Mouse (Mus musculus): ENCODE data around the gene Klrb1c. TPM values are rescaled to one million over a fixed set of nuclear protein-coding genes. Genes with fewer than 3 reads are reported as not detected.
A peak's percentile ranks its signal among the peaks of the same experiment; 100 is the strongest.
"Not testable (repeated sequence)": the region's sequence is repeated elsewhere in the genome, so short reads cannot be mapped to it uniquely, and the experiment has no call there.

The Klrb1c gene
- polyA plus RNA-seq, 1 experiment from 2014 or later = 0.05 TPM

- Histone ChIP-seq H3K27ac (replicated peaks) (no peak overlapping the region), H3K9ac (no peak overlapping the region), H3K4me3 (replicated peaks) (no peak overlapping the region), H3K27me3 (no peaks in the 10 kb centered on the region), H3K9me3 (replicated peaks) (no peaks in the 10 kb centered on the region), H3K4me1 (0 out of 2 replicates have a peak, but pooled peaks cover 3% of the 10 kb centered on the region), H3K4me2 (replicated peaks) (no peak overlapping the region), H3K36me3 (no peaks in the 10 kb centered on the region)
- ATAC-seq (ENCODE audit: insufficient number of reproducible peaks, low FRiP score, low TSS enrichment, low read depth) = no peak
- 69% methylated on average over 3 of the region's 3 CpGs for WGBS
These were observed 18.0 kb upstream of the Klrb1c start for GRCm38 (mm10) chr6:128807021-128807420.

GRCm38 (mm10) chr6:128804823-128805640 lies 16.0 kb upstream of the Klrb1c start:
- not testable (repeated sequence) for H3K4me3 ChIP-seq (replicated peaks); H3K27me3 ChIP-seq; H3K9ac ChIP-seq; H3K4me1 ChIP-seq; H3K9me3 ChIP-seq (replicated peaks); H3K36me3 ChIP-seq; H3K27ac ChIP-seq (replicated peaks); ATAC-seq (ENCODE audit: insufficient number of reproducible peaks, low FRiP score, low TSS enrichment, low read depth); H3K4me2 ChIP-seq (replicated peaks)
- 66% methylated on average over 7 of the region's 7 CpGs for WGBS

- H3K27me3 ChIP-seq = no peaks in the 10 kb centered on the region
- no peaks in the 10 kb centered on the region for H3K36me3 ChIP-seq
- 0 out of 2 replicates have a peak overlapping the region, but pooled peaks have one; percentile 26 for H3K9ac ChIP-seq
- H3K4me3 ChIP-seq (replicated peaks) = peak overlapping the region; percentile 51
- H3K4me1 ChIP-seq = peaks cover 10% of the 10 kb centered on the region
- no peaks in the 10 kb centered on the region for H3K9me3 ChIP-seq (replicated peaks)
- H3K27ac ChIP-seq (replicated peaks) = peak overlapping the region; percentile 84; the same call in 1 of the 2 replicates
- WGBS = 7% methylated on average over 26 of the region's 26 CpGs
- H3K4me2 ChIP-seq (replicated peaks) = peak overlapping the region; percentile 61
- peak; percentile 95 for ATAC-seq (ENCODE audit: insufficient number of reproducible peaks, low FRiP score, low TSS enrichment, low read depth)
These were observed 14.2 kb upstream of the Klrb1c start for GRCm38 (mm10) chr6:128802999-128803857.

- Histone ChIP-seq H3K27ac (replicated peaks) (peak overlapping the region; percentile 84), H3K36me3 (no peaks in the 10 kb centered on the region), H3K27me3 (no peaks in the 10 kb centered on the region), H3K4me1 (peaks cover 17% of the 10 kb centered on the region), H3K4me2 (replicated peaks) (peak overlapping the region; percentile 61), H3K9me3 (replicated peaks) (no peaks in the 10 kb centered on the region), H3K9ac (0 out of 2 replicates have a peak overlapping the region, but pooled peaks have one; percentile 26), H3K4me3 (replicated peaks) (peak overlapping the region; percentile 51)
- peak; percentile 49; the same call in 1 of the 2 replicates for ATAC-seq (ENCODE audit: insufficient number of reproducible peaks, low FRiP score, low TSS enrichment, low read depth)
- 9% methylated on average over 10 of the region's 10 CpGs for WGBS
These were observed 13.5 kb upstream of the Klrb1c start for GRCm38 (mm10) chr6:128802557-128802956.

- not testable (repeated sequence) for H3K36me3 ChIP-seq; ATAC-seq (ENCODE audit: insufficient number of reproducible peaks, low FRiP score, low TSS enrichment, low read depth); H3K27ac ChIP-seq (replicated peaks); H3K9me3 ChIP-seq (replicated peaks); H3K4me3 ChIP-seq (replicated peaks); H3K27me3 ChIP-seq; H3K9ac ChIP-seq; H3K4me2 ChIP-seq (replicated peaks)
- peaks cover 17% of the 10 kb centered on the region for H3K4me1 ChIP-seq
- 70% methylated on average over 5 of the region's 5 CpGs for WGBS
These were observed 11.7 kb upstream of the Klrb1c start for GRCm38 (mm10) chr6:128800696-128801095.

GRCm38 (mm10) chr6:128799896-128800270 lies 10.9 kb upstream of the Klrb1c start:
- WGBS = 16% methylated on average over 7 of the region's 7 CpGs
- Histone ChIP-seq H3K9ac (no peak overlapping the region), H3K36me3 (no peaks in the 10 kb centered on the region), H3K9me3 (replicated peaks) (no peaks in the 10 kb centered on the region), H3K27ac (replicated peaks) (no peak overlapping the region), H3K4me2 (replicated peaks) (peak overlapping the region; percentile 55), H3K27me3 (no peaks in the 10 kb centered on the region), H3K4me1 (peaks cover 17% of the 10 kb centered on the region), H3K4me3 (replicated peaks) (peak overlapping the region; percentile 66)
- ATAC-seq (ENCODE audit: insufficient number of reproducible peaks, low FRiP score, low TSS enrichment, low read depth) = no peak

- Histone ChIP-seq H3K9ac (peak overlapping the region; percentile 57), H3K4me1 (peaks cover 17% of the 10 kb centered on the region), H3K4me3 (replicated peaks) (peak overlapping the region; percentile 66), H3K4me2 (replicated peaks) (peak overlapping the region; percentile 59), H3K27ac (replicated peaks) (peak overlapping the region; percentile 92)
- not testable (repeated sequence) for H3K27me3 ChIP-seq; H3K9me3 ChIP-seq (replicated peaks); H3K36me3 ChIP-seq
- WGBS = under 1% methylated on average over 49 of the region's 49 CpGs
- ATAC-seq (ENCODE audit: insufficient number of reproducible peaks, low FRiP score, low TSS enrichment, low read depth) = peak; percentile 74
These were observed 10.3 kb upstream of the Klrb1c start for GRCm38 (mm10) chr6:128799144-128799895.

GRCm38 (mm10) chr6:128798772-128799143 lies 9.7 kb upstream of the Klrb1c start:
- H3K27ac ChIP-seq (replicated peaks) = peak overlapping the region; percentile 92
- H3K36me3 ChIP-seq; H3K9me3 ChIP-seq (replicated peaks); H3K27me3 ChIP-seq: not testable (repeated sequence)
- peaks cover 17% of the 10 kb centered on the region for H3K4me1 ChIP-seq
- H3K4me3 ChIP-seq (replicated peaks) = peak overlapping the region; percentile 66
- peak; percentile 62; the same call in 1 of the 2 replicates for ATAC-seq (ENCODE audit: insufficient number of reproducible peaks, low FRiP score, low TSS enrichment, low read depth)
- peak overlapping the region; percentile 57 for H3K9ac ChIP-seq
- H3K4me2 ChIP-seq (replicated peaks) = peak overlapping the region; percentile 59
- under 1% methylated on average over 20 of the region's 20 CpGs for WGBS

- peak overlapping the region; percentile 59 for H3K4me2 ChIP-seq (replicated peaks)
- H3K4me1 ChIP-seq = peaks cover 17% of the 10 kb centered on the region
- H3K36me3 ChIP-seq = no peaks in the 10 kb centered on the region
- WGBS = 10% methylated on average over 15 of the region's 15 CpGs
- H3K9ac ChIP-seq = peak overlapping the region; percentile 16; the same call in 1 of the 2 replicates
- H3K27ac ChIP-seq (replicated peaks) = peak overlapping the region; percentile 48; the same call in 1 of the 2 replicates
- peak overlapping the region; percentile 66 for H3K4me3 ChIP-seq (replicated peaks)
- no peaks in the 10 kb centered on the region for H3K9me3 ChIP-seq (replicated peaks)
- ATAC-seq (ENCODE audit: insufficient number of reproducible peaks, low FRiP score, low TSS enrichment, low read depth) = no peak
- H3K27me3 ChIP-seq = no peaks in the 10 kb centered on the region
These were observed 9.1 kb upstream of the Klrb1c start for GRCm38 (mm10) chr6:128797936-128798771.
